Mouse (Mus musculus): ENCODE measurements at regions not wholly inside any gene's neighbourhood (a gene's known extent, or its start where the extent isn't known, plus 50 kb on each side); places are given as distances from the start of the nearest gene placed in this dataset.

GRCm38 (mm10) chr16:30857656-30858055 lies 223.6 kb downstream of the Xxylt1 start:
- intact Hi-C loops (cut with DNase I) = no loop called here

GRCm38 (mm10) chr16:30869136-30869909 lies 211.9 kb downstream of the Xxylt1 start:
- intact Hi-C loops (cut with DNase I) = no loop called here

GRCm38 (mm10) chr16:30870110-30870509 lies 211.1 kb downstream of the Xxylt1 start:
- intact Hi-C loops (cut with DNase I) = no loop called here

- intact Hi-C loops (cut with DNase I) = no loop called here
Observed at GRCm38 (mm10) chr16:30870676-30871075, 210.6 kb downstream of the Xxylt1 start.

GRCm38 (mm10) chr16:30872147-30872546 lies 209.1 kb downstream of the Xxylt1 start:
- intact Hi-C loops (cut with DNase I) = no loop called here

- intact Hi-C loops (cut with DNase I) = no loop called here
Observed at GRCm38 (mm10) chr16:30873493-30874211, 207.6 kb downstream of the Xxylt1 start.

GRCm38 (mm10) chr16:30875235-30875829 lies 205.9 kb downstream of the Xxylt1 start:
- intact Hi-C loops (cut with DNase I) = loop anchor here (5.0 kb wide), 2 partner anchors 102 to 278 kb away; partner anchors contain the start of gene Fam43a

GRCm38 (mm10) chr16:30878821-30879220 lies 202.4 kb downstream of the Xxylt1 start:
- intact Hi-C loops (cut with DNase I) = loop anchor here (5.0 kb wide), 2 partner anchors 98 to 282 kb away; partner anchors contain the start of gene Fam43a

- intact Hi-C loops (cut with DNase I) = loop anchor here (5.0 kb wide), 2 partner anchors 97 to 283 kb away; partner anchors contain the start of gene Fam43a
Observed at GRCm38 (mm10) chr16:30879878-30880277, 201.4 kb downstream of the Xxylt1 start.

- intact Hi-C loops (cut with DNase I) = no loop called here
Observed at GRCm38 (mm10) chr16:30880682-30881081, 200.6 kb downstream of the Xxylt1 start.

GRCm38 (mm10) chr16:30881186-30881585 lies 200.0 kb downstream of the Xxylt1 start:
- intact Hi-C loops (cut with DNase I) = no loop called here

GRCm38 (mm10) chr16:30883490-30884188 lies 197.6 kb downstream of the Xxylt1 start:
- intact Hi-C loops (cut with DNase I) = no loop called here

- intact Hi-C loops (cut with DNase I) = no loop called here
Observed at GRCm38 (mm10) chr16:30884189-30884551, 197.1 kb downstream of the Xxylt1 start.

- intact Hi-C loops (cut with DNase I) = no loop called here
Observed at GRCm38 (mm10) chr16:30886982-30887381, 194.2 kb downstream of the Xxylt1 start.

- intact Hi-C loops (cut with DNase I) = no loop called here
Observed at GRCm38 (mm10) chr16:30887536-30887935, 193.7 kb downstream of the Xxylt1 start.

- intact Hi-C loops (cut with DNase I) = no loop called here
Observed at GRCm38 (mm10) chr16:30888556-30889323, 192.5 kb downstream of the Xxylt1 start.

- intact Hi-C loops (cut with DNase I) = no loop called here
Observed at GRCm38 (mm10) chr16:30892606-30893005, 188.6 kb downstream of the Xxylt1 start.

- intact Hi-C loops (cut with DNase I) = no loop called here
Observed at GRCm38 (mm10) chr16:30894086-30894485, 187.1 kb downstream of the Xxylt1 start.

- intact Hi-C loops (cut with DNase I) = no loop called here
Observed at GRCm38 (mm10) chr16:30895021-30895420, 186.2 kb downstream of the Xxylt1 start.

GRCm38 (mm10) chr16:30897371-30897770 lies 183.9 kb downstream of the Xxylt1 start:
- intact Hi-C loops (cut with DNase I) = no loop called here

GRCm38 (mm10) chr16:30900121-30900520 lies 181.1 kb downstream of the Xxylt1 start:
- intact Hi-C loops (cut with DNase I) = no loop called here

Measured in adrenal gland (tissue).